Mouse (Mus musculus): ENCODE results near the gene Tspan5. TPM values are rescaled to one million over a fixed set of nuclear protein-coding genes. Genes with fewer than 3 reads are reported as not detected.

Tspan5 gene
- polyA plus RNA-seq, 1 experiment, result 3.9 TPM

GRCm38 (mm10) chr3:138728840-138729239, 13.2 kb upstream of the Tspan5 start:
- Histone ChIP-seq H3K27ac (ENCODE audit: insufficient read depth, low read length) (no peak overlapping the region), H3K27me3 (ENCODE audit: control insufficient read depth, insufficient read depth, low read length) (no peaks in the 10 kb centered on the region), H3K4me1 (ENCODE audit: control insufficient read depth, insufficient read depth, insufficient read length) (no peaks in the 10 kb centered on the region), H3K4me3 (ENCODE audit: extremely low read depth, insufficient read depth, insufficient read length) (no peak overlapping the region), H3K36me3 (ENCODE audit: control insufficient read depth, insufficient read depth, low read length) (no peaks in the 10 kb centered on the region)
- WGBS, result 90% methylated on average over 3 of the region's 3 CpGs
- no peak for DNase-seq (ENCODE audit: low read depth in 1 of 2, low spot score in 2 of 2)
- TF ChIP-seq CTCF (IDR thresholded peaks at IDR 0.05; ENCODE audit: extremely low read depth, insufficient read depth, insufficient read length, insufficient replicate concordance) (no peak), POLR2A (IDR thresholded peaks at IDR 0.05; ENCODE audit: low read depth, low read length) (no peak)

GRCm38 (mm10) chr3:138730812-138731211, 11.2 kb upstream of the Tspan5 start:
- Histone ChIP-seq H3K27ac (ENCODE audit: insufficient read depth, low read length) (no peak overlapping the region), H3K36me3 (ENCODE audit: control insufficient read depth, insufficient read depth, low read length) (no peaks in the 10 kb centered on the region), H3K4me1 (ENCODE audit: control insufficient read depth, insufficient read depth, insufficient read length) (no peaks in the 10 kb centered on the region), H3K27me3 (ENCODE audit: control insufficient read depth, insufficient read depth, low read length) (no peaks in the 10 kb centered on the region), H3K4me3 (ENCODE audit: extremely low read depth, insufficient read depth, insufficient read length) (no peak overlapping the region)
- DNase-seq (ENCODE audit: low read depth in 1 of 2, low spot score in 2 of 2), result no peak
- TF ChIP-seq POLR2A (IDR thresholded peaks at IDR 0.05; ENCODE audit: low read depth, low read length), result no peak
- TF ChIP-seq CTCF (IDR thresholded peaks at IDR 0.05; ENCODE audit: extremely low read depth, insufficient read depth, insufficient read length, insufficient replicate concordance), result no peak
- WGBS, result 59% methylated on average over 3 of the region's 3 CpGs

GRCm38 (mm10) chr3:138735760-138736159, 6.2 kb upstream of the Tspan5 start:
- no peak overlapping the region for H3K27ac ChIP-seq (ENCODE audit: insufficient read depth, low read length)
- TF ChIP-seq CTCF (IDR thresholded peaks at IDR 0.05; ENCODE audit: extremely low read depth, insufficient read depth, insufficient read length, insufficient replicate concordance) (no peak), POLR2A (IDR thresholded peaks at IDR 0.05; ENCODE audit: low read depth, low read length) (no peak)
- H3K36me3 ChIP-seq (ENCODE audit: control insufficient read depth, insufficient read depth, low read length), result no peaks in the 10 kb centered on the region
- H3K4me3 ChIP-seq (ENCODE audit: extremely low read depth, insufficient read depth, insufficient read length), result no peak overlapping the region
- H3K4me1 ChIP-seq (ENCODE audit: control insufficient read depth, insufficient read depth, insufficient read length), result no peaks in the 10 kb centered on the region
- H3K27me3 ChIP-seq (ENCODE audit: control insufficient read depth, insufficient read depth, low read length), result no peaks in the 10 kb centered on the region
- 87% methylated on average over 5 of the region's 5 CpGs for WGBS
- no peak for DNase-seq (ENCODE audit: low read depth in 1 of 2, low spot score in 2 of 2)

- Histone ChIP-seq H3K27me3 (ENCODE audit: control insufficient read depth, insufficient read depth, low read length) (peaks cover 1% of the 10 kb centered on the region), H3K36me3 (ENCODE audit: control insufficient read depth, insufficient read depth, low read length) (no peaks in the 10 kb centered on the region), H3K4me3 (ENCODE audit: extremely low read depth, insufficient read depth, insufficient read length) (no peak overlapping the region), H3K27ac (ENCODE audit: insufficient read depth, low read length) (no peak overlapping the region), H3K4me1 (ENCODE audit: control insufficient read depth, insufficient read depth, insufficient read length) (peaks cover 6% of the 10 kb centered on the region)
- TF ChIP-seq CTCF (IDR thresholded peaks at IDR 0.05; ENCODE audit: extremely low read depth, insufficient read depth, insufficient read length, insufficient replicate concordance), result no peak
- TF ChIP-seq POLR2A (IDR thresholded peaks at IDR 0.05; ENCODE audit: low read depth, low read length), result no peak
- 75% methylated on average over 4 of the region's 4 CpGs for WGBS
- DNase-seq (ENCODE audit: low read depth in 1 of 2, low spot score in 2 of 2), result no peak
Measured at GRCm38 (mm10) chr3:138739150-138739700, 2.8 kb upstream of the Tspan5 start.

- Histone ChIP-seq H3K27ac (ENCODE audit: insufficient read depth, low read length) (no peak overlapping the region), H3K36me3 (ENCODE audit: control insufficient read depth, insufficient read depth, low read length) (no peaks in the 10 kb centered on the region), H3K4me3 (ENCODE audit: extremely low read depth, insufficient read depth, insufficient read length) (no peak overlapping the region), H3K4me1 (ENCODE audit: control insufficient read depth, insufficient read depth, insufficient read length) (peaks cover 6% of the 10 kb centered on the region), H3K27me3 (ENCODE audit: control insufficient read depth, insufficient read depth, low read length) (peaks cover 1% of the 10 kb centered on the region)
- 79% methylated on average over 3 of the region's 3 CpGs for WGBS
- TF ChIP-seq POLR2A (IDR thresholded peaks at IDR 0.05; ENCODE audit: low read depth, low read length) (no peak), CTCF (IDR thresholded peaks at IDR 0.05; ENCODE audit: extremely low read depth, insufficient read depth, insufficient read length, insufficient replicate concordance) (no peak)
- no peak for DNase-seq (ENCODE audit: low read depth in 1 of 2, low spot score in 2 of 2)
Measured at GRCm38 (mm10) chr3:138740291-138740690, 1.7 kb upstream of the Tspan5 start.

GRCm38 (mm10) chr3:138740843-138741540, 1.0 kb upstream of the Tspan5 start:
- H3K27ac ChIP-seq (ENCODE audit: insufficient read depth, low read length), result no peak overlapping the region
- H3K36me3 ChIP-seq (ENCODE audit: control insufficient read depth, insufficient read depth, low read length), result no peaks in the 10 kb centered on the region
- no peak for DNase-seq (ENCODE audit: low read depth in 1 of 2, low spot score in 2 of 2)
- H3K27me3 ChIP-seq (ENCODE audit: control insufficient read depth, insufficient read depth, low read length), result peaks cover 1% of the 10 kb centered on the region
- no peak overlapping the region for H3K4me3 ChIP-seq (ENCODE audit: extremely low read depth, insufficient read depth, insufficient read length)
- peaks cover 6% of the 10 kb centered on the region for H3K4me1 ChIP-seq (ENCODE audit: control insufficient read depth, insufficient read depth, insufficient read length)
- no peak for TF ChIP-seq POLR2A (IDR thresholded peaks at IDR 0.05; ENCODE audit: low read depth, low read length)
- TF ChIP-seq CTCF (IDR thresholded peaks at IDR 0.05; ENCODE audit: extremely low read depth, insufficient read depth, insufficient read length, insufficient replicate concordance), result no peak
- 35% methylated on average over 8 of the region's 8 CpGs for WGBS

GRCm38 (mm10) chr3:138742566-138742930, 553 bp downstream of the Tspan5 start:
- DNase-seq (ENCODE audit: low read depth in 1 of 2, low spot score in 2 of 2), result peak in 1 of 2 experiments; percentile 29
- Histone ChIP-seq H3K27ac (ENCODE audit: insufficient read depth, low read length) (peak overlapping the region; percentile 24), H3K4me3 (ENCODE audit: extremely low read depth, insufficient read depth, insufficient read length) (peak overlapping the region; percentile 69), H3K27me3 (ENCODE audit: control insufficient read depth, insufficient read depth, low read length) (peaks cover 1% of the 10 kb centered on the region), H3K36me3 (ENCODE audit: control insufficient read depth, insufficient read depth, low read length) (no peaks in the 10 kb centered on the region), H3K4me1 (ENCODE audit: control insufficient read depth, insufficient read depth, insufficient read length) (peaks cover 6% of the 10 kb centered on the region)
- WGBS, result under 1% methylated on average over 23 of the region's 23 CpGs
- TF ChIP-seq POLR2A (IDR thresholded peaks at IDR 0.05; ENCODE audit: low read depth, low read length), result no peak
- TF ChIP-seq CTCF (IDR thresholded peaks at IDR 0.05; ENCODE audit: extremely low read depth, insufficient read depth, insufficient read length, insufficient replicate concordance), result no peak
